Mouse (Mus musculus): Measurements from ENCODE around the gene Fam166b.

The Fam166b gene

DNA sequence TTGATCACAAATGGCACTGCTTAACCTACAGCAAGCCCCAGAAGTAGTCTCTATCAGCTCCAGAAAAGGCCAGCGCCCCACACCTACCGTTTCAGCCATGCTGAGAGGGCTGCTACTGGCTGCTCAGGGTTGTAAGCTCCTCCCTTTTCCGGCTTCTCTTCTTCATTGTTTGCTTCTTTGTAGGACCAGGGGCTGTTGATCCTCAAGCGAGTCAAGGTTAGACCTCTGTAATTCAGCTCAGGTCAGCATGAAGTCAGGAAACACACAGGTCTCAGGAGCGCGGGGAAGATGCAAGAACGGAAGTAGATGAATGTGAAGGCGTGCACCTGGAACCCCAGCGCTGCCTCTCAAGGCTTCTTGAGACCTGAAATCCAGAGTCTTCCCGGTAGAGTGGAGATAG, 24.2 kb downstream of the Fam166b start:
- no peak for DNase-seq (ENCODE audit: low read depth, low spot score)

DNA sequence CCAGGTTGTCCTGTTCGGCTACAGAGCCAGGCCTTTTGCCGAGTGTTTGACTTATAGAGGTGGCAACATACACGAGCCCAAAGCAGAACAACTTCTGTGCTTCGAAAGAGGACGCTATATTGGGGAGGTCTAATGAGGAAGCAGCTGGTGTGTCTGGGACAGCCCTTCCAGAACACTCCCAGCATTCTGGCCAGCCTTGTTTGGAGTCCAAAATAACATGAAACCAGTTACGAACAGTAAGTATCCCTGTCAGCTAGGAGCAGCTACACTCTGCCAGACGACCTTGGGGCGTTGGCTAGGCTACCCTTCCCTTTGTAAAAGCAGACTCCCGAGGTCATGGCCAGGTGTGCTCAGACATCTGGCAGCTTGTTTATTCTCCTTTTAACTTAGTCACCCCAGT, 26.7 kb downstream of the Fam166b start:
- no peak for DNase-seq (ENCODE audit: low read depth, low spot score)

- no peak for DNase-seq (ENCODE audit: low read depth, low spot score)
Observed at GRCm38 (mm10) chr4:43401486-43401885, 27.4 kb downstream of the Fam166b start.

GRCm38 (mm10) chr4:43400976-43401375, 28.0 kb downstream of the Fam166b start:
- DNase-seq (ENCODE audit: low read depth, low spot score), result no peak

DNA sequence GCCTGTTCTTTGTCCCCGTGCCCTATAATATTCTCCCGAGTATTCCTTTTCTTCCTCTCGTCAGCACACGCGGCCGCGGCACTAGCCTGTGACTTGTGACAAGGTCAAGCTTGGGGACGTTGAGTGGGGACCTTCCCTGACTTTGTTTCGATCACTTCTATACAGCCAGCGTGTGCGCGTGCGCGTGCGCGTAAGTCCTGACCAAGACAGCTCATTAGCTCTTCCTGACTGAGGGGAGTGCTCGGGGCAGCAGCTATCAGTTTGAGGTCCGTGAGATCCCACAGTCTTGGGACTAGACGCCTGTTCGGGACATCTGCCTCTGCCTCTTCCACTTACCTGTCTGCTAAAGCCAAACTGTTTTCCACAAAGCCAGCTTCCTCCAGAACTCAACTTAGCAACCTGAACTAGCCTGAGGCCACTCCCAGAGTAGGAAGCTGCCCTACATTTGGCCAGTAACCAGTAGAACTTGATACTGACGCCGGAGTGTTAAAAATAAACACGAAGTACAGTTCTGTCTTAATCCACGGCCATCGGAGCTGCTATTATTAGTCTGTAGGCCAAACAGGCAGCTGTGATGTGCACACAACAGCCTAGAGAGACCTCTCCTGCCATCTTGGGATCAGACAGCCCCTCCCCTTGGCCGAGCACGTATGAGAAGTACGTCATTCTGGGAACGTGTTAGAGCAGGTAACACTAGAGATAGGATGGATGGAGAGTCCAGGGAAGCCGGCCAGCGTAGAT, 29.4 kb downstream of the Fam166b start:
- DNase-seq (ENCODE audit: low read depth, low spot score), result no peak

DNA sequence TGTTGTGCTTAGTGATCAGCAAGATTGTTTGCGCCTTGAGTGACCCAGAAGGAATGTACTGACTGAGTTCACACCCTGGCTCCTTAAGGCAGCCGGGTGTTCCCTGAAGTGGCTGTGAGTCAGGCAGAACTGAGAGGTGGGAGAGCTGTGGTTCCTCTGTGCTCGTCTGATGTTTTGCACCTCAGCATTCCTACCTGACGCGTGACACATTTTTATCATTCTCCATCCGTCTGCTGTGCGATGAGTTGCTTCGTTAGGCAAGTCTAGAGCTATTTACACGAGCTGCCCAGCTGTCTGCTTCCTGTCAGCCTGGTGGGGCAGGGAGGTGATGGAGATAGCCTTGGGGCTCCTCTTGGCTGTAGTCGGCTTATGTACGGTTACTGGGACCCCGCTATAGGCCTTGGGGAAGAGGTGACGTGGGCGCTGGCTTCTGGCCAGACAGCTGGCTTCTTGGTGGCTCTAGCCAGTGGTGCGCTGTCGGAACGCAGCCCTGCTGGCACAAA, 30.1 kb downstream of the Fam166b start:
- DNase-seq (ENCODE audit: low read depth, low spot score), result no peak

DNA sequence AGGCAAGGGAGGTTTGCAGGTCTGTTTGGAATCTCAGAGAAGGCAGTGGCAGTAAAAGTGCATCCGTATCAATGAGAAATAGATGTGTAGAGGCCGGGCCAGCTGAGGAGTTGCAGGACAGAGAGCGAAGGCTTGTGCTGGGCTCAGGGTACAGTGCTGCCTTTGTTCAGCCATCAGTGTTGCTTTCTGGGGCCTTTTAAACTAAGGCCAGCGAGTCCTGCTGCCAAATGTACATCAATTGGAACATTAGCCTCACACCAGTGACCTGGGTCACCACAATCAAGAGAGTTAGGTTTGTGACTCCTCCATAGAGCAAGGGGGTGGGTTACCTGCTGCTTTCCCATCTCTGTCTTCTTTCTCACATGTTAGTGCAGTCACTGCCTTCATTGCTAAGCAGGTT, 30.9 kb downstream of the Fam166b start:
- no peak for DNase-seq (ENCODE audit: low read depth, low spot score)

DNA sequence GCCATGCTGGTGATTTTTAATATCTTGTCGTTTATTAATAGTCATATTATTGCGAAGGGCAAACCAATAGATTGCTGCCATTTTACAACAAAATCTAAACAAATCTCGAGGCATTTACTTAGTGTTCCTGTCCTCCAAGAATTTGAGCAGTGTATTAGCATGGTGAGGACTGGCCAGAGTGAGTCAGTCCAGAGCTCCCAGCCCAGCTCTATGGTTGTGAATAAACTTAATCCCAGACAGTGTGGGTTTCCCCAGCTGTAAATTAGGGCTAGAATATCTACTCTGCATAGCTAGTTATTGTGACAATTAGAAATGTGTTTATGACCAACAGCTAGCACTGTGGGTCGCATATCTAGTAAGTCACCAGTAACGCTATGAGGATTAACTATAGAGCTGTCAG, 32.6 kb downstream of the Fam166b start:
- no peak for DNase-seq (ENCODE audit: low read depth, low spot score)

GRCm38 (mm10) chr4:43395836-43396235, 33.1 kb downstream of the Fam166b start:
- no peak for DNase-seq (ENCODE audit: low read depth, low spot score)

DNA sequence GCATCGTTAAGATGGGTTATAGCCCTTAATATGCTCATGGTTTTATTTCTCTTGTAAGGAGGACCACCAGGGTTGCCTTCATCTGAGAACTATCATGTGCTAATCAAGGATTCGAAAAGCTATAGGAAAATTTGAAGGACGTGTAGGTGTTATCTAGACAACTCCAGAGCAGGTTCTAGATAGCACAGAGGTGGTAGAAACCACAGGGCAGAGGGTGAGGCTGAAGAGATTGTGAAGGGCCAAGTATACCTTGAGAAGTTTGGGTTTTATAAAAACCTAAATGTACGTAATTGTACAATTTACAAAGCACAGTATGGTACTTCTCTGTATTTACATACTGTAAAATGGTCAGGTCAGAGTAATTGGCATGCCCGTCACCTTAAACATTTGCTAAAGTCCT, 33.8 kb downstream of the Fam166b start:
- no peak for DNase-seq (ENCODE audit: low read depth, low spot score)

GRCm38 (mm10) chr4:43394345-43394891, 34.5 kb downstream of the Fam166b start:
- DNase-seq (ENCODE audit: low read depth, low spot score), result no peak

GRCm38 (mm10) chr4:43391521-43392050, 37.3 kb downstream of the Fam166b start:
- DNase-seq (ENCODE audit: low read depth, low spot score), result no peak

GRCm38 (mm10) chr4:43389845-43390440, 39.0 kb downstream of the Fam166b start:
- DNase-seq (ENCODE audit: low read depth, low spot score), result no peak

DNA sequence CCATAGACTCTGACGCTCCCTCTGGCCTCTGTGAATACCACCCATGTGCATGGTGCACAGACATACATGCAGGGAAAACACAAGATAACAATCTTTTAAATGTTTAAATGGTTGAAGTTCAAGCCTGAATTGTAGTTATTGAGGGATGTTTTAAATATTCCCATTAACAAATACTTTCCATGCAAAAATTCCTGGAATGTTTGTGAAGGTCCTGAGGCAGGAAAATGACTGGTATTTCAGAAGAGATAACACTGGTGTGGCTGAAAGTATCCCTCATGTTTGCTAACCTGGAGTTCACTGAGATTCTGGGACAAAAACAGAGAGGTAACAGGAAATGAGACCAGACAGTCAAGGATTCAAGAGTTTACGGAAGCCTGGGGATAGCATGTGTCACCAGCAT, 39.5 kb downstream of the Fam166b start:
- no peak for DNase-seq (ENCODE audit: low read depth, low spot score)

GRCm38 (mm10) chr4:43386932-43387331, 42.0 kb downstream of the Fam166b start:
- no peak for DNase-seq (ENCODE audit: low read depth, low spot score)

DNA sequence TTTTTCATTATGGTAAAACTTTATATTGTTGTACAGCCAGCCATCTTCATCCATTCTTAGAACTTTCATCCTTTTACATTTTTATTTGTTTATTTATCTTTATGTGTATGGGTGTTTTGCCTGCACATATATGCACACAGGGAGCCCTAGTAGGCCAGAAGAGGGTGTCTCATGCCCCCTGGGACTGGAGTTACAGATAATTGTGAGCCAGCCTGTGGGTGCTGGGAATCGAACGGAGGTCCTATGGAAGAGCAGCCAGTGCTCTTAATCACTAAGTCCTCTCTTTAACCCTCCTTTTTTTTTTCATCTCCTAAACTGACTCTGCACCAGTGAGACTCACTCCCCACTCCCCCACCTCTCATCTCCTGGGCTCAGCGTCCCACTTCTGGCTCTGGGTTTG, 44.4 kb downstream of the Fam166b start:
- DNase-seq (ENCODE audit: low read depth, low spot score), result no peak

DNA sequence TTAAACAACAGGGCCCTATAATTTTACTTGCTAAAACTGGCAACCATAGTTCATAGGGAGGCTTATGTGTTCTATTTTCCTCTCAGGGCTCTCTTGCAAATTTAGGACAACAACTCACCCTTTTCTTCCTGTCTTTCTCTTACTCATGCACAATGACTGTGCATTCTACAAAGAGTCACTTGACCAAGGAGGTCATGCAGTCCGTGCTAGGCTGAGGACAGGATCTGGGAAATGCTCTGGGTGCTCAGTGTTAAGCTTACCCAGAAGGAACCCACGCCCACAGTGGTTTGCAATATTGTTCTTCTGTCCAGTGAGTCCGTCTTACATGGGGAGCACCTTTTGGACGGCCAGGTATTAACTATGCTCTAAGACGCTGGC, 44.9 kb downstream of the Fam166b start:
- DNase-seq (ENCODE audit: low read depth, low spot score), result no peak

DNA sequence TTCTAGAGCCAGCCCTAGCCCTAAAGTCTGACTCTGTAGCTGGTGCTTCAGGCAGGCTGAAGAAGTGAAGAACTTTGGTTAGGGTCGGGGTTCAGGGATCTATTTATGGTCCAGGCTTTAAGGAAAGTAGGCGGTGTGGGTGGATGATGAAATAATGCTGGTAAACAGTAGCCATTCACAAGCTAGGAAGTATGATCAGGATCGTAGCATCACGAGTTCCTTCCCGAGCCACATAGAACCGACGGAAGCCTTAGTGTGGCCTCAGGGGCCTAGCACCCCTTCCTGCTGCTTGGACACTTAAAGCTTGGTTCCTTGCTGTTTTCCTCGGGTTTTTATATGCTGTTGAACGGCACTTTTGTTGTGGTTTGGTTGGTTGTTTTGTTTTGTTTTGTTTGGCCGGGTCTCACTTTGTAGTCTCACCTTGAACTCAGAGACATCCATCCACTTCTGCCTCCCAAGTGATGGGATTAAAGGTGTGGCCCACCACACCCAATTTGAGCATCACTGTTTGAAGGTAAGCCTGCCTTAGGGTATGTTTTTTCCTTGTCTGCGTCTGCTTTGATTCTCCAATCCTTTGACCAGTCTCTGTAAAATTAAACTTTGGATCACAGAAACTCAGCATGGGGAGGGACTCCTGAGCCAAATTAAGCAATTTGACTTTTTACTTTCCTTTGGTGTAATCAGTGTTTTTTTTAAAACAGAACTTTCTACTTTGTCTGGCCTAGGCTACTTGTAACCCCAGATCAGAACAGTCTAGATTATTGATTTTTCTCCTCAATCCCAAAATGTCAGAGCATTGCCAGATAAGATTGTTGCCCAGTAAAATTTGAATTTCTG, 45.5 kb downstream of the Fam166b start:
- DNase-seq (ENCODE audit: low read depth, low spot score), result no peak

GRCm38 (mm10) chr4:43382155-43383020, 46.5 kb downstream of the Fam166b start:
- DNase-seq (ENCODE audit: low read depth, low spot score), result no peak

DNA sequence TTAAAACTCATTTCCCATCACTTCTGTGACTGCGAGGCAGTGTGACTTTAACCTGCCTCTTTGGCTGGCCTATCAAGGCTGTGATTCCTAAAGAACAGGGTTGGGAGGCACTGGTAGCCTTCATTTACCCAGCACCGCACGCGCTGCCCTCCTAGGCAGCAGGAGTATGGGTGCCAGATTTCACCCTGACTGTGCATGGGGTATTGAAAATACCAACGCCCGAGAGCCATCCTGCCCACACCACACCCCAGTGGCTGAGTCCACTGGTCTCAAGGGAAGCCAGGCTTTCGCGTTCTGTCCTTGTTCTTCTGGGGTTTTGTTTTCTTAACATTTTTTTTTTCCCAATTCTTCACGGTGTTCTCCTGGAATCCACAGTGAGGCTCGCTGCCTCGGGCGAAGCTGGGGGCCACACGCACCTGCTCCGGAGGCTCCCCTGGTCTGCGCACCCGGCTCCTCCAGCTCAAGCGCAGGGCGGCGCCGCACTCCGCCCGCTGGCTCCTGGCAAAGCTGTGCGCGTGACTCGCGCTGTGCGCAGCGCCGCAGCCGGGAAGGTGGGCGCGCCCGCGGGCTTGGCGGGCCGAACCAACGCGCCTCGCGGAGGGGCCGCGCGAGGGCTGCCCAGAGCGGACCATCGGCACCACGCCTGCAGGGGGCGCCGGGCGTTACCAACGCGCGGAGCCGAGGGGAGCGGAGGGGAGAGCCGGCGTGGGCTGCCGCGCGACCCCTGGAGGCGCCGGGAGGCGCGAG, 47.4 kb downstream of the Fam166b start, which contains the start of gene Rusc2:
Gene Rusc2 (plus strand): TSS at position 572 of the 747 bp plus-strand sequence.
- peak; percentile 83 for DNase-seq (ENCODE audit: low read depth, low spot score)

All from brain, embryonic 18.5 days (tissue).